Mouse (Mus musculus): ENCODE results near the gene Stfa2. TPM values are rescaled to one million over a fixed set of nuclear protein-coding genes. Genes with fewer than 3 reads are reported as not detected.
"Not testable (repeated sequence)": the region's sequence is repeated elsewhere in the genome, so short reads cannot be mapped to it uniquely, and the experiment has no call there.

Gene Stfa2
- not detected in 2 replicates for polyA plus RNA-seq (2016; fragmentation: Nextera tagmentation; extraction: Ambion mirVana)

DNA sequence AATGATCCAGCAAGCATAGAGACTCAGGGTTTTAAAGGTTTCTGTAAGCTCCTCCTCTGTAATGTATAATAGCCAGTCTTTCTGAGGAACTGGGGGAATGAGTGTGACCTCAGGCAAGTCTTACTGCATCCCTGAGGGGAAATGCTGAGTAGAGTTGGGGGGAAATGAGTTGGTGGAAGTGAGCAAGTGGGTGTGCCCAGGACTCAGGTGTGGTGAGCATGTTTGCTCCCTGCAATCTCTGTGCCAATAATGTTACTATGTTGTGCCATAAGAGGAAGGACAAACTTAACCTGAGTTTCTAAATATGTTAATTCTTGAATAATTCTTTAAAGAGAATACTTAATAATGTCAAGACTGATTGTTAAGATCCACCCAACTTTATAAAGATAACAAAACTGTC is at the start of gene Stfa2:
Stfa2 (minus strand) TSS at position 101 of the 400 bp plus-strand sequence.
- ATAC-seq (ENCODE audit: insufficient number of reproducible peaks, insufficient read depth, low FRiP score, low TSS enrichment, low read depth): no peak
- Histone ChIP-seq H3K9me3 (no peaks in the 10 kb centered on the region), H3K9ac (replicated peaks) (no peak within 1 kb of the TSS), H3K36me3 (no peaks in the 10 kb centered on the region), H3K4me2 (no peak within 1 kb of the TSS), H3K4me3 (replicated peaks) (no peak within 1 kb of the TSS), H3K27me3 (no peaks in the 10 kb centered on the region), H3K27ac (no peak within 1 kb of the TSS), H3K4me1 (replicated peaks) (no peaks in the 10 kb centered on the region)

DNA sequence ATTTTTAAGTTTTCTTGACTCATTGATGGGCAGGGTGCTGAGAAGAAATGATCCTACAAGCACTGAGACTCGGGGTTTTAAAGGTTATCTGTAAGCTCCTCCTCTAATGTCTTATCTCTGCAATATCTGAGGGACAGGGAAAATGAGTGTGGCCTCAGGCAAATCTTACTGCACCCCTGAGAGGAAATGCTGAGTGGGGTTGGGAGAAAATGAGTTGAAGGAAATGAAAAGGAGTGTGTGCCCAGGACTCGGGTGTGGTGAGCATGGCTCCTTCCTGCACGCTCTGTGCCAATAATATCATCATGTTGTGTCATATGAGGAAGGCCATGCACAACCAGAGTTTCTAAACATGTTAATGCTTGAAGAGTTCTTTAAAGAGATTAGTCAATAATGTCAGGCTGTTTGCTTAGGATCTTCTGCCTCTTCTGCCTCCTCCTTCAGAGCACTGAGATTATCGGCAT is 47.1 kb upstream of the Stfa2 start, which contains the start of gene Stfa3:
Stfa3 (minus strand) TSS at position 51 of the 461 bp plus-strand sequence.
- 75% methylated on average over 4 of the region's 4 CpGs for WGBS
- no peaks in the 10 kb centered on the region for H3K4me1 ChIP-seq (replicated peaks)

DNA sequence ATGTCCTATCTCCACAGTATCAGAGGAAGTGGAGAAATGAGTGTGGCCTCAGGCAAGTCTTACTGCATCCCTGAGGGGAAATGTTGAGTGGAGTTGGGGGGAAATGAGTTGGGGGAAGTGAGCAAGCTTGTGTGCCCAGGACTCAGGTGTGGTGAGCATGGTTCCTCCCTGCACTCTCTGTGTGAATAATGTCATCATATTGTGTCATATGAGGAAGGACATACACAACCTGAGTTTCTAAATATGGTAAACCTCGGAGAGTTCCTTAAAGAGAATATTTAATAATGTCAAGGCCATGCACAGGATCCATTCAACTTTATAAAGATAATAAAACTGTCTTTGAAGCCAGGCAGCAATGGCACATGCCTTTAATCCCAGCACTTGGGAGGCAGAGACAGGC is 12.7 kb upstream of the Stfa2 start:
- not testable (repeated sequence) for H3K36me3 ChIP-seq; H3K9ac ChIP-seq (replicated peaks); H3K27ac ChIP-seq; H3K4me3 ChIP-seq (replicated peaks); H3K4me2 ChIP-seq; ATAC-seq (ENCODE audit: insufficient number of reproducible peaks, insufficient read depth, low FRiP score, low TSS enrichment, low read depth); H3K27me3 ChIP-seq; H3K9me3 ChIP-seq; H3K4me1 ChIP-seq (replicated peaks)
- WGBS: 92% methylated on average over 1 of the region's 1 CpGs

More for the DNA sequence above, 47.1 kb upstream of the Stfa2 start, which contains the start of gene Stfa3:
- H3K9me3 ChIP-seq: no peaks in the 10 kb centered on the region
- no peaks in the 10 kb centered on the region for H3K36me3 ChIP-seq
- no peak within 1 kb of the TSS for H3K27ac ChIP-seq
- H3K4me2 ChIP-seq: no peak within 1 kb of the TSS
- H3K4me3 ChIP-seq (replicated peaks): no peak within 1 kb of the TSS
- ATAC-seq (ENCODE audit: insufficient number of reproducible peaks, insufficient read depth, low FRiP score, low TSS enrichment, low read depth): no peak
- H3K27me3 ChIP-seq: no peaks in the 10 kb centered on the region
- H3K9ac ChIP-seq (replicated peaks): no peak within 1 kb of the TSS

DNA sequence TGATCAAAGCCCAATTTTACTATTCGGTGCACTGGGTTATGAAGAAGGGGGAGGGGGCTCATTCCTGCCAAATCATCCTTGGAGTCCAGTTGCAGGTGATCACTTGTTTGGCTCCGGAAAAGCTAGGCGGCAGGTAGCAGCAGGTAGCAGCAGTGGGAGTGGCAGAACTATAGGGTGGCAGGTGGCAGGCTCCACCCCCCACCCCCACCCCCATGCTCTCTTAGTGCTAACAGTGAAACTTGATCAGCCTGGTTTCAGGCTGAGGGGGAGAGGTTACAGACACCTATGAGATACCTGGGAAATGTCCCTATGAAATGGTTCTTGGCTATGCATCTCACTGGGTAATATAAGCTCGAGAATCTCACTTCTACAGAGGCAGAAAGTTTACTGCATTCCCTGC is 19.2 kb downstream of the Stfa2 start:
- Histone ChIP-seq H3K4me2 (no peak overlapping the region), H3K9me3 (no peaks in the 10 kb centered on the region), H3K9ac (replicated peaks) (no peak overlapping the region), H3K27me3 (no peaks in the 10 kb centered on the region), H3K36me3 (no peaks in the 10 kb centered on the region), H3K4me3 (replicated peaks) (no peak overlapping the region), H3K27ac (no peak overlapping the region), H3K4me1 (replicated peaks) (no peaks in the 10 kb centered on the region)
- 22% methylated on average over 4 of the region's 4 CpGs for WGBS
- ATAC-seq (ENCODE audit: insufficient number of reproducible peaks, insufficient read depth, low FRiP score, low TSS enrichment, low read depth): no peak

- not testable (repeated sequence) for H3K9me3 ChIP-seq; H3K9ac ChIP-seq (replicated peaks); H3K4me2 ChIP-seq; H3K36me3 ChIP-seq; H3K4me1 ChIP-seq (replicated peaks); H3K27me3 ChIP-seq; H3K27ac ChIP-seq; H3K4me3 ChIP-seq (replicated peaks); ATAC-seq (ENCODE audit: insufficient number of reproducible peaks, insufficient read depth, low FRiP score, low TSS enrichment, low read depth)
- 79% methylated on average over 3 of the region's 3 CpGs for WGBS
These were observed 40.6 kb downstream of the Stfa2 start, which contains the start of gene BC100530 for GRCm38 (mm10) chr16:36367648-36368047. Gene BC100530, minus strand, starts transcription at chr16:36367748.

Other genes with a start within 250 kb of the Stfa2 start
- 1.2 and 1.4 TPM in 2 replicates for gene Gm5483, start 224.2 kb downstream of the Stfa2 start, polyA plus RNA-seq (2016; fragmentation: Nextera tagmentation; extraction: Ambion mirVana)
- gene Gm5416, start 198.1 kb downstream of the Stfa2 start, polyA plus RNA-seq (2016; fragmentation: Nextera tagmentation; extraction: Ambion mirVana): not detected in 2 replicates
- not detected in 2 replicates for gene 2010005H15Rik, start 187.0 kb downstream of the Stfa2 start, polyA plus RNA-seq (2016; fragmentation: Nextera tagmentation; extraction: Ambion mirVana)
- 1.8 and 2.6 TPM in 2 replicates for gene Stfa1, start 131.5 kb downstream of the Stfa2 start, polyA plus RNA-seq (2016; fragmentation: Nextera tagmentation; extraction: Ambion mirVana)
- not detected in 2 replicates for gene BC117090, start 74.1 kb downstream of the Stfa2 start, polyA plus RNA-seq (2016; fragmentation: Nextera tagmentation; extraction: Ambion mirVana)
- gene BC100530, start 40.7 kb downstream of the Stfa2 start, polyA plus RNA-seq (2016; fragmentation: Nextera tagmentation; extraction: Ambion mirVana): 1.6 and 2.7 TPM in 2 replicates
- 0.60 and 0.83 TPM in 2 replicates for gene Stfa3, start 46.9 kb upstream of the Stfa2 start, polyA plus RNA-seq (2016; fragmentation: Nextera tagmentation; extraction: Ambion mirVana)
- gene Casr, start 153.7 kb upstream of the Stfa2 start, polyA plus RNA-seq (2016; fragmentation: Nextera tagmentation; extraction: Ambion mirVana): 0.13 and 0.31 TPM in 2 replicates